Mouse (Mus musculus): ENCODE measurements around the gene Slc25a23. TPM values are rescaled to one million over a fixed set of nuclear protein-coding genes. Genes with fewer than 3 reads are reported as not detected.

The Slc25a23 gene
- polyA plus RNA-seq, 1 experiment from 2014 or later: 10.4 TPM

- H3K36me3 ChIP-seq: peaks cover 31% of the 10 kb centered on the region
- H3K27me3 ChIP-seq (ENCODE audit: low read depth, poor library complexity, severe bottlenecking): peaks cover 4% of the 10 kb centered on the region; the same call in 1 of the 2 replicates
- under 1% methylated on average over 38 of the region's 38 CpGs for WGBS
- peak; percentile 100 for DNase-seq (ENCODE audit: low spot score)
- peak overlapping the region; percentile 99 for H3K27ac ChIP-seq (replicated peaks)
- H3K4me1 ChIP-seq: peaks cover 27% of the 10 kb centered on the region
- peak overlapping the region; percentile 87 for H3K4me3 ChIP-seq
- no peaks in the 10 kb centered on the region for H3K9me3 ChIP-seq (replicated peaks)
Measured at GRCm38 (mm10) chr17:57031661-57032420, 27.8 kb downstream of the Slc25a23 start.

DNA sequence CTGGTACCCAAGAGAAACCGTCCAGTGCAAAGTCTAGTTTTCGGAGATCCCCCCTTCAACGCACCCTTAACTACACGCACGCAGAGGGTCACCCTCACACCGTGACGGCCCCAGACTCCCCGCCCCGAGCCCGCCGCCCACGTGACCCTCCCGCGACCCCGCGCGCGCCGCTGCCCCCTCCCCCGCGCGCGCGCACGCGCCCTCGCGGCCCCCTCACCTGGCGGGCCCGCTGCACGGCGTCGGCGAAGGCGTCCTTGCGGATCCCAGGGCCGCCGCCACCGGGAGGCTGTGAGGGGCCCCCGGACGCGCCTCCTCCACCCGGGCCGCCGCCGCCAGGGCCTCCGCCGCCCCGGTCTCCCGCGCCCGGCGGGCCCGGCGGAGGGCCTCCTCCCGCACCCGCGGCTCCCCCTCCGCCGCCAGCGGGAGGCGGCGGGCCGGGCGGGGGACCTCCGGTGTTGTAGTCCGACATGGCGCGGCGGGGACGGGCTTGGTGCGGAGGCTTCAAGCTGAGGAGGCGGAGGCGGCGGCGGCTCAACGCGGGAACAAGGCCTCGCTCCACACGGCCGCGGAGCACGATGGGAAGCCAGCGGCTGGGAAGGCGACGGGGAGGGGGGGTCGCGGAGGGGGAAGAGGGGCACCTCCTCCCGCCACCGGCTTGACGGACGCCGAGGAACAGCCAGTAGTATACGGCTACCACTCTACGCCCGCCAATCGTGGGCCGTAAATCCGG is 28.6 kb downstream of the Slc25a23 start, which contains the start of gene Khsrp:
Gene Khsrp, minus strand, starts transcription at position 592 of the 730 bp plus-strand sequence.
- H3K27me3 ChIP-seq (ENCODE audit: low read depth, poor library complexity, severe bottlenecking): no peaks in the 10 kb centered on the region
- DNase-seq (ENCODE audit: low spot score): peak; percentile 65
- peak within 1 kb of the TSS; percentile 99 for H3K27ac ChIP-seq (replicated peaks)
- under 1% methylated on average over 92 of the region's 99 CpGs for WGBS
- no peaks in the 10 kb centered on the region for H3K9me3 ChIP-seq (replicated peaks)
- peak within 1 kb of the TSS; percentile 87 for H3K4me3 ChIP-seq
- H3K4me1 ChIP-seq: peaks cover 27% of the 10 kb centered on the region
- peaks cover 38% of the 10 kb centered on the region for H3K36me3 ChIP-seq

- 0 out of 2 replicates have a peak overlapping the region, but pooled peaks have one; percentile 99 for H3K27ac ChIP-seq (replicated peaks)
- H3K27me3 ChIP-seq (ENCODE audit: low read depth, poor library complexity, severe bottlenecking): no peaks in the 10 kb centered on the region
- 64% methylated on average over 8 of the region's 8 CpGs for WGBS
- H3K4me3 ChIP-seq: peak overlapping the region; percentile 87
- DNase-seq (ENCODE audit: low spot score): no peak
- H3K4me1 ChIP-seq: peaks cover 27% of the 10 kb centered on the region
- H3K36me3 ChIP-seq: peaks cover 52% of the 10 kb centered on the region
- no peaks in the 10 kb centered on the region for H3K9me3 ChIP-seq (replicated peaks)
Measured at GRCm38 (mm10) chr17:57029691-57030090, 30.0 kb downstream of the Slc25a23 start.

- DNase-seq (ENCODE audit: low spot score): no peak
- Histone ChIP-seq H3K4me1 (peaks cover 23% of the 10 kb centered on the region), H3K27me3 (ENCODE audit: low read depth, poor library complexity, severe bottlenecking) (no peaks in the 10 kb centered on the region), H3K36me3 (peaks cover 74% of the 10 kb centered on the region), H3K27ac (replicated peaks) (no peak overlapping the region), H3K4me3 (no peak overlapping the region), H3K9me3 (replicated peaks) (no peaks in the 10 kb centered on the region)
- WGBS: 92% methylated on average over 4 of the region's 4 CpGs
Measured at GRCm38 (mm10) chr17:57027471-57027870, 32.2 kb downstream of the Slc25a23 start.

GRCm38 (mm10) chr17:57020960-57021359 is 38.7 kb downstream of the Slc25a23 start:
- no peak overlapping the region for H3K27ac ChIP-seq (replicated peaks)
- H3K4me3 ChIP-seq: no peak overlapping the region
- no peaks in the 10 kb centered on the region for H3K27me3 ChIP-seq (ENCODE audit: low read depth, poor library complexity, severe bottlenecking)
- peaks cover 70% of the 10 kb centered on the region for H3K36me3 ChIP-seq
- 92% methylated on average over 5 of the region's 5 CpGs for WGBS
- H3K4me1 ChIP-seq: no peaks in the 10 kb centered on the region
- DNase-seq (ENCODE audit: low spot score): no peak
- H3K9me3 ChIP-seq (replicated peaks): no peaks in the 10 kb centered on the region

DNA sequence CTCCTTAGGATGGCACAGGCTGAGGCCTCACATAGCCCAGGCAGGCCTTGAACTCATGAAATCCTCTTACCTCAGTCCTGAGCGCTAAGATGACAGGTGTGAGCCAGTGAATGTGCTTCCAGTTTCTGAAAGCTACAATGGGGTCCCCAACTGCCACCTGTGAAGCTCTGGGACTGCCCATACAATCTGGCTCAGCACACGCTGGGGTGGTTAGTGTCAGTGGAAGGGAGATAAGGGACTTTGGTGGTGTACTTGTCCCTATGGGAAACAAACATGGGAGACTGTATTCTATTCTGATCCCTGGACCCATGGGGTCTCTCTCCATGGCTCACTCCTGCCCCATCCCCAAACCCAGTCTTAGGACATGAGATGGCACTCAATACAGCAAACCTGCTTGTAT is 40.0 kb downstream of the Slc25a23 start:
- WGBS: 85% methylated on average over 2 of the region's 2 CpGs
- H3K36me3 ChIP-seq: peaks cover 57% of the 10 kb centered on the region
- H3K27me3 ChIP-seq (ENCODE audit: low read depth, poor library complexity, severe bottlenecking): no peaks in the 10 kb centered on the region
- no peak overlapping the region for H3K27ac ChIP-seq (replicated peaks)
- no peaks in the 10 kb centered on the region for H3K9me3 ChIP-seq (replicated peaks)
- DNase-seq (ENCODE audit: low spot score): no peak
- H3K4me1 ChIP-seq: no peaks in the 10 kb centered on the region
- H3K4me3 ChIP-seq: no peak overlapping the region

GRCm38 (mm10) chr17:57012245-57012795 is 47.3 kb downstream of the Slc25a23 start:
- Histone ChIP-seq H3K36me3 (peaks cover 22% of the 10 kb centered on the region), H3K27me3 (ENCODE audit: low read depth, poor library complexity, severe bottlenecking) (no peaks in the 10 kb centered on the region), H3K4me3 (peak overlapping the region; percentile 83), H3K9me3 (replicated peaks) (no peaks in the 10 kb centered on the region), H3K27ac (replicated peaks) (peak overlapping the region; percentile 93), H3K4me1 (peaks cover 24% of the 10 kb centered on the region)
- no peak for DNase-seq (ENCODE audit: low spot score)
- 75% methylated on average over 13 of the region's 13 CpGs for WGBS

GRCm38 (mm10) chr17:57011236-57012141 is 48.2 kb downstream of the Slc25a23 start, which contains the start of the genes Gtf2f1 and Gm17949:
TSS of gene Gtf2f1 (minus strand) at chr17:57011288.
TSS of gene Gm17949 (plus strand) at chr17:57011469.
- under 1% methylated on average over 51 of the region's 51 CpGs for WGBS
- H3K4me3 ChIP-seq: peak within 1 kb of the TSS; percentile 83
- peak within 1 kb of the TSS; percentile 93 for H3K27ac ChIP-seq (replicated peaks)
- peaks cover 24% of the 10 kb centered on the region for H3K4me1 ChIP-seq
- H3K27me3 ChIP-seq (ENCODE audit: low read depth, poor library complexity, severe bottlenecking): no peaks in the 10 kb centered on the region
- peak; percentile 99 for DNase-seq (ENCODE audit: low spot score)
- H3K36me3 ChIP-seq: peaks cover 30% of the 10 kb centered on the region
- no peaks in the 10 kb centered on the region for H3K9me3 ChIP-seq (replicated peaks)

DNA sequence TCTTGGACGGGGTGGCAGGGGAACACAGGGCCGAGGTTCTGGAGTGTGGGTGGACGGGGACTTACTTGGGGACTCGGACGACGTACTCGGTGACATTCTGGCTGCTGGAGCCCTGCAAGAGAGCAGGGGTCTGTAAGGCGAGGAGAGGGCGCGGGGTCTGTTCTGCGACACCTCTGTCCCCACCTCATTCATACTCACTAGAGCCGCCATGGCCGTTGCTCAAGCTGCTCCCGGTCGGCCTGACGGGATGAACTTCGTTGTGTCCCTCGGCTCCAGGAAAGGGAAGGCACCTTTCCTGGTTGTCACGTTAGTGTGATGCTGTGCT is 48.8 kb downstream of the Slc25a23 start:
- peak overlapping the region; percentile 93 for H3K27ac ChIP-seq (replicated peaks)

GRCm38 (mm10) chr17:57007137-57007905 is 52.3 kb downstream of the Slc25a23 start:
- DNase-seq (ENCODE audit: low spot score): no peak
- Histone ChIP-seq H3K36me3 (peaks cover 72% of the 10 kb centered on the region), H3K27ac (replicated peaks) (no peak overlapping the region), H3K4me3 (no peak overlapping the region), H3K4me1 (peaks cover 20% of the 10 kb centered on the region), H3K27me3 (ENCODE audit: low read depth, poor library complexity, severe bottlenecking) (no peaks in the 10 kb centered on the region), H3K9me3 (replicated peaks) (no peaks in the 10 kb centered on the region)
- WGBS: 91% methylated on average over 13 of the region's 13 CpGs

More for the DNA sequence above, 48.8 kb downstream of the Slc25a23 start:
- Histone ChIP-seq H3K4me3 (peak overlapping the region; percentile 83), H3K9me3 (replicated peaks) (no peaks in the 10 kb centered on the region), H3K4me1 (peaks cover 24% of the 10 kb centered on the region), H3K27me3 (ENCODE audit: low read depth, poor library complexity, severe bottlenecking) (no peaks in the 10 kb centered on the region), H3K36me3 (peaks cover 36% of the 10 kb centered on the region)
- WGBS: 1% methylated on average over 19 of the region's 19 CpGs
- no peak for DNase-seq (ENCODE audit: low spot score)

GRCm38 (mm10) chr17:57003994-57004393 is 55.7 kb downstream of the Slc25a23 start:
- Histone ChIP-seq H3K4me1 (no peaks in the 10 kb centered on the region; the same call in 1 of the 2 replicates), H3K36me3 (peaks cover 90% of the 10 kb centered on the region)
- 87% methylated on average over 7 of the region's 7 CpGs for WGBS

More at GRCm38 (mm10) chr17:57003994-57004393, 55.7 kb downstream of the Slc25a23 start:
- H3K9me3 ChIP-seq (replicated peaks): no peaks in the 10 kb centered on the region
- no peaks in the 10 kb centered on the region for H3K27me3 ChIP-seq (ENCODE audit: low read depth, poor library complexity, severe bottlenecking)
- DNase-seq (ENCODE audit: low spot score): no peak
- H3K27ac ChIP-seq (replicated peaks): no peak overlapping the region
- no peak overlapping the region for H3K4me3 ChIP-seq

All from midbrain, embryonic 10.5 days (tissue).